Mouse (Mus musculus) liver, postnatal 0 days (tissue): ENCODE data around the gene Nlrc5.

Experiments used
- CTCF ChIP-seq: sonication (generic); IDR thresholded peaks from 2 replicates; pipeline ENCODE4 v1.5.1; 2016; ENCODE audit warnings: antibody characterized with exemption, low read depth
- EP300 ChIP-seq: IDR thresholded peaks from 2 replicates; pipeline ENCODE4 v1.6.1; 2016; ENCODE audit warnings: antibody characterized with exemption, low read depth, mild to moderate bottlenecking

DNA sequence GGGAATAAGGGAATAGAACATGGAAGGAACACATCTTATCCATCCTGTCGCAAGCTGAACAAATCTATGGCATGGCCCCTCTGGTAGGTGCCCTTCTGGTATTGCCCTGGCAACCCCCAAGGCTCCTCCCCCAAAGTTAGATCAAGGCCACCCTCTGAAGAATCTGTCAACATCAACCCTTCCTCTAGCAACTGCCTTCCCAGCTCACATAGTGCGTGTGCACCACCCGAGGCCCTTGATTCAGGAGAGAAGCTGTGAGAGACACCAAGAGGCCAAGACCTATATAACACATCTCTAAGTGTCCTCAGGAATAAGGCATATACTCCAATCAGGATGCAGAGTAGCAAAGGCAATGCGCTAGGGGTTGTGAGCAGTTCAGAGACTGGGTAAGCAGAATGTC lies 11.9 kb upstream of the Nlrc5 start:
- no peak for TF ChIP-seq CTCF
- no peak for TF ChIP-seq EP300
